Comparison of ENCODE assay signal across 8 mouse cellular contexts in genomic region chr10:77623069-77623492, GRCm38 (mm10). TPM values are rescaled to one million over a fixed set of nuclear protein-coding genes. Genes with fewer than 3 reads are reported as not detected.
A peak's percentile ranks its signal among the peaks of the same experiment; 100 is the strongest.
DNase-seq lines count a peak whose midpoint lies in the region; ATAC-seq lines count a peak whose summit lies in the region.

No protein-coding gene starts in this region.

- peak overlapping the region; percentile 96 for H3K4me3 ChIP-seq in intestine, embryonic 14.5 days (ENCODE audit: low read depth, low read length)
- peak overlapping the region; percentile 94 for H3K4me3 ChIP-seq in lung, embryonic 15.5 days

- no peaks in the 10 kb centered on the region for H3K9me3 ChIP-seq in intestine, embryonic 14.5 days (ENCODE audit: control insufficient read depth, low read length)
- no peaks in the 10 kb centered on the region for H3K9me3 ChIP-seq in lung, embryonic 15.5 days

- peak overlapping the region; percentile 87; the same call in 1 of the 2 replicates for H3K27ac ChIP-seq in intestine, embryonic 14.5 days (ENCODE audit: low read depth)
- H3K27ac ChIP-seq in lung, embryonic 15.5 days, result peak overlapping the region; percentile 87

- H3K4me2 ChIP-seq in intestine, embryonic 14.5 days (ENCODE audit: low read length), result peak overlapping the region; percentile 90
- peak overlapping the region; percentile 74 for H3K4me2 ChIP-seq in lung, embryonic 15.5 days

- H3K4me1 ChIP-seq in intestine, embryonic 14.5 days (replicated peaks; ENCODE audit: control insufficient read depth, insufficient read depth, low read length), result peaks cover 20% of the 10 kb centered on the region; the same call in 1 of the 2 replicates
- peaks cover 34% of the 10 kb centered on the region for H3K4me1 ChIP-seq in lung, embryonic 15.5 days

- DNase-seq in right cerebral cortex, adult 18-20 months, result peak; percentile 48
- DNase-seq in right cerebral cortex, postnatal 14 days, result no peak
- DNase-seq in cerebellum, postnatal 10 days, result peak; percentile 86 to 88
- peak; percentile 81 for DNase-seq in gastrocnemius, postnatal 25 days
- DNase-seq in intestine, embryonic 14.5 days (ENCODE audit: low spot score), result peak; percentile 67
- DNase-seq in retina, embryonic 14.5 days (ENCODE audit: low spot score), result peak; percentile 20
- no peak for DNase-seq in left cerebral cortex, adult 11 months (ENCODE audit: low spot score)

- H3K27me3 ChIP-seq in intestine, embryonic 14.5 days (replicated peaks; ENCODE audit: control insufficient read depth, insufficient read depth, low read length), result no peaks in the 10 kb centered on the region
- no peaks in the 10 kb centered on the region for H3K27me3 ChIP-seq in lung, embryonic 15.5 days

- H3K9ac ChIP-seq in intestine, embryonic 14.5 days (ENCODE audit: low read length), result peak overlapping the region; percentile 99
- peak overlapping the region; percentile 93 for H3K9ac ChIP-seq in lung, embryonic 15.5 days

- WGBS in intestine, embryonic 14.5 days, result 11% methylated on average over 8 of the region's 8 CpGs
- WGBS in lung, embryonic 15.5 days, result 8% methylated on average over 8 of the region's 8 CpGs

- 0 out of 2 replicates have a peak, but pooled peaks have one; percentile 26 for ATAC-seq in intestine, embryonic 14.5 days (replicated peaks; ENCODE audit: low FRiP score, low TSS enrichment, low read depth)
- ATAC-seq in lung, embryonic 15.5 days (ENCODE audit: borderline replicate concordance, extremely low read depth, low FRiP score, low TSS enrichment), result no peak

- H3K36me3 ChIP-seq in intestine, embryonic 14.5 days (ENCODE audit: control insufficient read depth, insufficient read depth, low read length), result peaks cover 23% of the 10 kb centered on the region
- peaks cover 2% of the 10 kb centered on the region; the same call in 1 of the 2 replicates for H3K36me3 ChIP-seq in lung, embryonic 15.5 days

RNA-seq across cellular contexts. Expression of gene Ube2g2, which starts 1.0 kb away (rescaled TPM):
- total RNA-seq in gastrocnemius, postnatal 25 days (2021), result 10 to 100 TPM; 81.7 to 84.9 TPM
- 46.7 and 48.5 TPM in 2 replicates for polyA plus RNA-seq in intestine, embryonic 14.5 days (2014; fragmentation: Nextera tagmentation; extraction: Ambion mirVana)
- 73.8 and 74.3 TPM in 2 replicates for polyA plus RNA-seq in lung, embryonic 15.5 days (2015; fragmentation: Nextera tagmentation; extraction: Ambion mirVana)

RNA-seq across cellular contexts. Expression of gene Gm49325, which starts 17.1 kb away (rescaled TPM):
- 1 to 10 TPM; 6.5 to 7.4 TPM for total RNA-seq in gastrocnemius, postnatal 25 days (2021)
- 2.0 TPM in 1 of 2 replicates, not detected in the other for polyA plus RNA-seq in intestine, embryonic 14.5 days (2014; fragmentation: Nextera tagmentation; extraction: Ambion mirVana)
- polyA plus RNA-seq in lung, embryonic 15.5 days (2015; fragmentation: Nextera tagmentation; extraction: Ambion mirVana), result 0.99 and 1.9 TPM in 2 replicates

RNA-seq across cellular contexts. Expression of gene Sumo3, which starts 17.2 kb away (rescaled TPM):
- total RNA-seq in gastrocnemius, postnatal 25 days (2021), result 10 to 100 TPM; 32.8 to 36.7 TPM
- polyA plus RNA-seq in intestine, embryonic 14.5 days (2014; fragmentation: Nextera tagmentation; extraction: Ambion mirVana), result 314 and 336 TPM in 2 replicates
- 350 and 361 TPM in 2 replicates for polyA plus RNA-seq in lung, embryonic 15.5 days (2015; fragmentation: Nextera tagmentation; extraction: Ambion mirVana)

RNA-seq across cellular contexts. Expression of gene Pttg1ip, which starts 41.6 kb away (rescaled TPM):
- 10 to 100 TPM; 26.1 to 29.1 TPM for total RNA-seq in gastrocnemius, postnatal 25 days (2021)
- polyA plus RNA-seq in intestine, embryonic 14.5 days (2014; fragmentation: Nextera tagmentation; extraction: Ambion mirVana), result 155 and 156 TPM in 2 replicates
- 118 and 122 TPM in 2 replicates for polyA plus RNA-seq in lung, embryonic 15.5 days (2015; fragmentation: Nextera tagmentation; extraction: Ambion mirVana)

Comparison
In these comparisons a context has a peak if more than half of its experiments do, and no peak if none do; other contexts are left out.
1. DNase-seq: peak in right cerebral cortex, adult 18-20 months (single experiment), cerebellum, postnatal 10 days (2 of 2), gastrocnemius, postnatal 25 days (single experiment), intestine, embryonic 14.5 days (single experiment) and retina, embryonic 14.5 days (single experiment); none in right cerebral cortex, postnatal 14 days (single experiment) and left cerebral cortex, adult 11 months (single experiment).